ENCODE assay signal across 8 mouse cellular contexts in genomic region chr12:13026041-13026580, GRCm38 (mm10).
DNase-seq lines count a peak whose midpoint lies in the region; ATAC-seq and TF ChIP-seq lines count a peak whose summit lies in the region.

No protein-coding gene starts in this region.

- no peaks in the 10 kb centered on the region for H3K9me3 ChIP-seq in liver, embryonic 11.5 days (ENCODE audit: control insufficient read depth, low read length)
- no peaks in the 10 kb centered on the region for H3K9me3 ChIP-seq in forebrain, embryonic 13.5 days (replicated peaks)
- H3K9me3 ChIP-seq in hindbrain, embryonic 15.5 days = no peaks in the 10 kb centered on the region
- H3K9me3 ChIP-seq in lung, postnatal 0 days (ENCODE audit: low read length) = no peaks in the 10 kb centered on the region

- no peak overlapping the region for H3K4me2 ChIP-seq in liver, embryonic 11.5 days
- H3K4me2 ChIP-seq in forebrain, embryonic 13.5 days = no peak overlapping the region
- no peak overlapping the region for H3K4me2 ChIP-seq in hindbrain, embryonic 15.5 days
- H3K4me2 ChIP-seq in lung, postnatal 0 days (replicated peaks; ENCODE audit: low read depth, low read length) = no peak overlapping the region

- ATAC-seq in liver, embryonic 11.5 days (replicated peaks; ENCODE audit: low FRiP score) = no peak
- ATAC-seq in forebrain, embryonic 13.5 days = peak; percentile 86
- peak; percentile 75 for ATAC-seq in hindbrain, embryonic 15.5 days (ENCODE audit: low FRiP score, low read depth)
- peak; percentile 71 for ATAC-seq in lung, postnatal 0 days

- peak; percentile 14 for DNase-seq in liver
- no peak for DNase-seq in liver, embryonic 11.5 days (ENCODE audit: low spot score)
- peak; percentile 49 for DNase-seq in lung, postnatal 0 days (ENCODE audit: low spot score)
- DNase-seq in ovary, postnatal 36 days (ENCODE audit: low spot score) = no peak
- DNase-seq in left cerebral cortex, adult 2 months (ENCODE audit: extremely low spot score in 1 of 2, low spot score in 2 of 2) = no peak
- no peak for DNase-seq in frontal cortex, postnatal 14 days (ENCODE audit: low spot score in 2 of 2)

- TF ChIP-seq CTCF in lung, postnatal 0 days (IDR thresholded peaks at IDR 0.05) = no peak
- TF ChIP-seq CTCF in left cerebral cortex, adult 2 months (IDR thresholded peaks at IDR 0.05) = no peak

- no peaks in the 10 kb centered on the region for H3K36me3 ChIP-seq in liver, embryonic 11.5 days (ENCODE audit: control insufficient read depth, insufficient read depth, low read length)
- no peaks in the 10 kb centered on the region for H3K36me3 ChIP-seq in forebrain, embryonic 13.5 days (ENCODE audit: poor library complexity, severe bottlenecking)
- no peaks in the 10 kb centered on the region for H3K36me3 ChIP-seq in hindbrain, embryonic 15.5 days
- no peaks in the 10 kb centered on the region for H3K36me3 ChIP-seq in lung, postnatal 0 days (ENCODE audit: insufficient read depth, low read length)

- H3K9ac ChIP-seq in liver, embryonic 11.5 days (ENCODE audit: low read depth, low read length) = no peak overlapping the region
- no peak overlapping the region for H3K9ac ChIP-seq in forebrain, embryonic 13.5 days
- no peak overlapping the region for H3K9ac ChIP-seq in hindbrain, embryonic 15.5 days
- no peak overlapping the region for H3K9ac ChIP-seq in lung, postnatal 0 days (replicated peaks; ENCODE audit: low read depth)

- no peak overlapping the region for H3K4me3 ChIP-seq in liver, embryonic 11.5 days (ENCODE audit: low read depth, low read length)
- no peak overlapping the region for H3K4me3 ChIP-seq in forebrain, embryonic 13.5 days
- H3K4me3 ChIP-seq in hindbrain, embryonic 15.5 days = no peak overlapping the region
- H3K4me3 ChIP-seq in lung, postnatal 0 days (ENCODE audit: low read depth, low read length) = no peak overlapping the region
- H3K4me3 ChIP-seq in left cerebral cortex, adult 2 months = no peak overlapping the region

- H3K27me3 ChIP-seq in liver, embryonic 11.5 days (replicated peaks; ENCODE audit: control insufficient read depth, insufficient read depth, low read length) = no peaks in the 10 kb centered on the region
- H3K27me3 ChIP-seq in forebrain, embryonic 13.5 days = no peaks in the 10 kb centered on the region
- no peaks in the 10 kb centered on the region for H3K27me3 ChIP-seq in hindbrain, embryonic 15.5 days
- no peaks in the 10 kb centered on the region for H3K27me3 ChIP-seq in lung, postnatal 0 days (replicated peaks; ENCODE audit: insufficient read depth, low read length)

- no peak overlapping the region for H3K27ac ChIP-seq in liver, embryonic 11.5 days (ENCODE audit: low read depth, low read length)
- H3K27ac ChIP-seq in forebrain, embryonic 13.5 days = no peak overlapping the region
- H3K27ac ChIP-seq in hindbrain, embryonic 15.5 days (replicated peaks) = no peak overlapping the region
- H3K27ac ChIP-seq in lung, postnatal 0 days (ENCODE audit: low read length) = no peak overlapping the region
- no peak overlapping the region for H3K27ac ChIP-seq in left cerebral cortex, adult 2 months

- TF ChIP-seq EP300 in lung, postnatal 0 days (IDR thresholded peaks at IDR 0.05) = no peak

- no peaks in the 10 kb centered on the region for H3K4me1 ChIP-seq in liver, embryonic 11.5 days (replicated peaks; ENCODE audit: control insufficient read depth, insufficient read depth, low read length)
- peaks cover 31% of the 10 kb centered on the region for H3K4me1 ChIP-seq in forebrain, embryonic 13.5 days
- peaks cover 24% of the 10 kb centered on the region for H3K4me1 ChIP-seq in hindbrain, embryonic 15.5 days (replicated peaks)
- H3K4me1 ChIP-seq in lung, postnatal 0 days (ENCODE audit: insufficient read depth, low read depth, low read length) = no peaks in the 10 kb centered on the region

- 42% methylated on average over 7 of the region's 7 CpGs for WGBS in liver, embryonic 11.5 days
- 52% methylated on average over 7 of the region's 7 CpGs for WGBS in forebrain, embryonic 13.5 days
- WGBS in hindbrain, embryonic 15.5 days = 49% methylated on average over 7 of the region's 7 CpGs
- 38% methylated on average over 7 of the region's 7 CpGs for WGBS in lung, postnatal 0 days

- intact Hi-C loops in left cerebral cortex, adult 2 months (cut with DNase I) = no loop called here

Comparison
In these comparisons a context has a peak if more than half of its experiments do, and no peak if none do; other contexts are left out.
1. DNase-seq: peak in liver (single experiment) and lung, postnatal 0 days (single experiment); none in liver, embryonic 11.5 days (single experiment), ovary, postnatal 36 days (single experiment), left cerebral cortex, adult 2 months (0 of 2) and frontal cortex, postnatal 14 days (0 of 2).